Mouse (Mus musculus): ENCODE measurements at regions not wholly inside any gene's neighbourhood (a gene's known extent, or its start where the extent isn't known, plus 50 kb on each side); places are given as distances from the start of the nearest gene placed in this dataset.

DNA sequence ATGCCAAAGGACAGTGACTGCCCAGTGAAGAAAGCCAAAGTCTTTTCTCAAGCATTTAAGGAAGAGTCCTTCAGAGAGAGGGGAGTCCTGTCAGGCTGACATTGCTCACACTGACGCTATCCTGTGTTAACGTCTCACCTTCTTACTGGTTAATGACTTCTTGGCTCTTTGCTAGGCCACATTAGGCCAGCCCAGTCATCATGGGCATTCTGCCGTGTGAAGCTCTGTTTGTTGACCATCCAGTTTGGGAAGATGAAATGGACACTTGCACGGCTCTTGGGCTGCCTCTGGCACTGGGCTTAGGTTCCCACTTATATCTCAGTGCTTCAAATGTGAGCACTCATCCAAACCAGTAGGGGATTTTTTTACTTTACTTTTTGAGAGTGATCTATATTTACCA lies 196.5 kb downstream of the Dact1 start:
- H3K4me3 ChIP-seq (ENCODE audit: low read depth, low read length), result no peak overlapping the region
- H3K36me3 ChIP-seq (ENCODE audit: control insufficient read depth, insufficient read depth, low read length), result no peaks in the 10 kb centered on the region
- H3K27ac ChIP-seq (ENCODE audit: insufficient read depth, low read depth, low read length), result no peak overlapping the region
- TF ChIP-seq CTCF (IDR thresholded peaks at IDR 0.05; ENCODE audit: extremely low read depth, insufficient read length, insufficient replicate concordance, low read depth, low read length) (no peak), POLR2A (IDR thresholded peaks at IDR 0.05; ENCODE audit: low read depth, low read length) (no peak)
- 65% methylated on average over 4 of the region's 4 CpGs for WGBS
- H3K4me1 ChIP-seq (ENCODE audit: control insufficient read depth, insufficient read depth, insufficient read length, low read length), result no peaks in the 10 kb centered on the region
- H3K27me3 ChIP-seq (ENCODE audit: control insufficient read depth, insufficient read depth, low read length), result no peaks in the 10 kb centered on the region

DNA sequence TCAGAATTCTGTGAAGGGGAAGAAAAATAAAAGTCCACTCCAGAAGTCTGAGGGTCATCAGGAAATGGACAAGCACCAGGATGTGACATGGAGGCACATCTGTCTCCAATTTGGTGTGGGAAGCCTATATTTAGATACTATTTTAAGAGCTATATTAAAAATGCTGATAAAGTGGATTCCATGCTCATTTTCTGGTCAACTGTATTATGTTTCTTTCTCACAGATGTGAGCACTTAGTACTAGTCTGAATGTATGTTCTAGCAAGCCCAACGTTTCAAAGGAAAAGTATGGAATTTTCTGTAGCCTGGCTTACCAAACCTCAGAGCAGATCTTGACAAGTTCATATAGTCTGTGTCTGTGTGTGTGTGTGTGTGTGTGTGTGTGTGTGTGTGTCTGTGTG lies 197.0 kb downstream of the Dact1 start:
- Histone ChIP-seq H3K36me3 (ENCODE audit: control insufficient read depth, insufficient read depth, low read length) (no peaks in the 10 kb centered on the region), H3K27ac (ENCODE audit: insufficient read depth, low read depth, low read length) (no peak overlapping the region), H3K4me1 (ENCODE audit: control insufficient read depth, insufficient read depth, insufficient read length, low read length) (no peaks in the 10 kb centered on the region), H3K27me3 (ENCODE audit: control insufficient read depth, insufficient read depth, low read length) (no peaks in the 10 kb centered on the region), H3K4me3 (ENCODE audit: low read depth, low read length) (no peak overlapping the region)
- WGBS, result 77% methylated on average over 1 of the region's 1 CpGs
- TF ChIP-seq CTCF (IDR thresholded peaks at IDR 0.05; ENCODE audit: extremely low read depth, insufficient read length, insufficient replicate concordance, low read depth, low read length) (no peak), POLR2A (IDR thresholded peaks at IDR 0.05; ENCODE audit: low read depth, low read length) (no peak)

DNA sequence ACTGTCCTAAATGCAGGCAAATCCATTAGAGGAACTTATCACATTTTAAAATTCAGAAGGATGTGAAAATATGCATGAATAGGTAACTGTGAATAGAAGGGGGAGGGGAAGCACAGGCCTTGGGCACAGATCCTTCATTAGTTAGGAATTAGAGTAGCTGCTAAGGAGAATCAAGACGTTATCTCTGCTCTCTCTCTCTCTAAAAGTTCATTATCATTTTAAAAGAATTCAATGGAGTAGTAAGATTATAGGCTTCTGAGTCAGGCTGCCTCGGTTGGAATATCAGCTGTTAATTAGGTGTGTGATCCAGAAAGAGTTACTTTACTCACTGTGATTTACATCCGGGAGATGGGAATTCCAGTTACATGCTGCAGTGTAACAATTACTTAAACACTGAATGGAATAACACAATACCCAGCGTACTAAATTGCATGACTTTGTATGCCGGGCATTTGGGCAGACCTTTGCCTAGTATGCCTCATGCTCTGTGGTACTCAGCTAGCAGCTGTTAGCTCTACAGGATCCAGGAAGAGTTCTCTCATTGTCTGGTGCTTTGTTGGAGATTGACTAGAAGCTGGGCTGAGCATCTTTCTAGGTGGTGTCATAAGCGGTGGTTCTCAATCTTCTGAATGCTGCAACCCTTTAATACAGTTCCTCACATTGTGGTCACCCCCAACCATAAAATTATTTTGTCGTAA lies 203.4 kb downstream of the Dact1 start:
- 76% methylated on average over 7 of the region's 7 CpGs for WGBS
- Histone ChIP-seq H3K4me3 (ENCODE audit: low read depth, low read length) (no peak overlapping the region), H3K4me1 (ENCODE audit: control insufficient read depth, insufficient read depth, insufficient read length, low read length) (no peaks in the 10 kb centered on the region), H3K27ac (ENCODE audit: insufficient read depth, low read depth, low read length) (no peak overlapping the region), H3K27me3 (ENCODE audit: control insufficient read depth, insufficient read depth, low read length) (no peaks in the 10 kb centered on the region), H3K36me3 (ENCODE audit: control insufficient read depth, insufficient read depth, low read length) (no peaks in the 10 kb centered on the region)
- TF ChIP-seq POLR2A (IDR thresholded peaks at IDR 0.05; ENCODE audit: low read depth, low read length), result no peak
- no peak for TF ChIP-seq CTCF (IDR thresholded peaks at IDR 0.05; ENCODE audit: extremely low read depth, insufficient read length, insufficient replicate concordance, low read depth, low read length)

DNA sequence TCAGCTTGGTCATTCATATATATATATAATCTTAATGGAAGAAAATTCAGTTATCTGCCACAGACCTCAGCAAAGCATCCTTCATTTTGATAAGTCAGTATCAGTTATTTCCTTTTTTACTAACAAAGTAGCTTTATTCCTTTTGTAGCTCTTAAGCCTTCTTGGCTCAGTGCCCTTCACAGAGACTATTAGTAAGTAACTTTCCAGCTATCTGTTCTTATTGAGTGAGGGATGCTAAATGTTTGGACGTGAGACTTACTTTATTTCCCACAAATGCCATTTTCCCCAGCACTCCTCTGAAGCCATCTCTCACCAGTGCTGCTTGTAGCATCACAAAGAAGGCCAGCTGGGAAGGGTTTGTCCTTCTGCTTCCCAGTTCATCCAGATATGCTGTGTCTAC lies 209.8 kb downstream of the Dact1 start:
- Histone ChIP-seq H3K36me3 (ENCODE audit: control insufficient read depth, insufficient read depth, low read length) (no peaks in the 10 kb centered on the region), H3K27me3 (ENCODE audit: control insufficient read depth, insufficient read depth, low read length) (no peaks in the 10 kb centered on the region), H3K4me3 (ENCODE audit: low read depth, low read length) (no peak overlapping the region), H3K27ac (ENCODE audit: insufficient read depth, low read depth, low read length) (no peak overlapping the region), H3K4me1 (ENCODE audit: control insufficient read depth, insufficient read depth, insufficient read length, low read length) (no peaks in the 10 kb centered on the region)
- 37% methylated on average over 1 of the region's 1 CpGs for WGBS
- TF ChIP-seq POLR2A (IDR thresholded peaks at IDR 0.05; ENCODE audit: low read depth, low read length) (no peak), CTCF (IDR thresholded peaks at IDR 0.05; ENCODE audit: extremely low read depth, insufficient read length, insufficient replicate concordance, low read depth, low read length) (no peak)

DNA sequence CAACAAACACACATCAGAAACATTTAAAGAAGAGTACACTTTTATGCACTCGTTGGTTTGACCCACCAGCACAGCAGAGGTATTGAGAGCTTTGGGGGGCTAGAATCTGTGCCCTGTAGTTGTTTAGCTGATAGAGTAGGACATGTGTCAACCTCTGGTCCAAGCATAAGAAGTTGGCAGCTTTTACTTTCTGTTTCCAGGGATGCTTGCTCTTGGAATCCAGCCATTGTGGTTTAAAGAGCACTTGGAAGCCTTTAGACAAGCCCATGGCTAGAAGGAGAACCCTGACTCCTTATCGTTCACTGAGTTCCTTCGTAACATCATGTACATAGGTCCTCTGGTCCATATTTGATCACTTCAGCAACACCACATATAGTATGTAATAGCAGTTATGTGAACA lies 212.3 kb downstream of the Dact1 start:
- no peak for TF ChIP-seq POLR2A (IDR thresholded peaks at IDR 0.05; ENCODE audit: low read depth, low read length)
- no peak for TF ChIP-seq CTCF (IDR thresholded peaks at IDR 0.05; ENCODE audit: extremely low read depth, insufficient read length, insufficient replicate concordance, low read depth, low read length)
- 58% methylated on average over 3 of the region's 3 CpGs for WGBS
- Histone ChIP-seq H3K36me3 (ENCODE audit: control insufficient read depth, insufficient read depth, low read length) (no peaks in the 10 kb centered on the region), H3K4me1 (ENCODE audit: control insufficient read depth, insufficient read depth, insufficient read length, low read length) (no peaks in the 10 kb centered on the region), H3K4me3 (ENCODE audit: low read depth, low read length) (no peak overlapping the region), H3K27me3 (ENCODE audit: control insufficient read depth, insufficient read depth, low read length) (no peaks in the 10 kb centered on the region), H3K27ac (ENCODE audit: insufficient read depth, low read depth, low read length) (no peak overlapping the region)

DNA sequence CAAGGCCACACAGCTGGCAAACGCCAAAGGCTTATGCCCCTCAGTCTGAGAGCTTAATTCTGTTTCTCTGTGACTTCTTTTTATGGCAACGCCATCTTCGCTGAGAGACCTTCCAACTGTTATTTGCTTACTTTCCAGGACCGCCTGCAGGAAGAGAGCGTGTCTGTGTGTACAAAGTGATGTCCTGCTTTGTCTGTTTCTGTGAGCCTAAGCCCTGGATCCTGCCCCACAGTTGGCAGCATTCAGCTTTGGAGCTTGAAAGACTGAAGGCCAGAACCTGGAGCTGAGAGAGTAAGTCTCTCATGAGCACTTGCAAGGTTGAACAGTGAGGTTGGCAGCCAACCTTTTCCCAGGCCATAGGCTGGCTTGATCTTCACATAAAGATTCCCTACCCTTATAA lies 212.8 kb downstream of the Dact1 start:
- H3K36me3 ChIP-seq (ENCODE audit: control insufficient read depth, insufficient read depth, low read length), result no peaks in the 10 kb centered on the region
- WGBS, result 46% methylated on average over 5 of the region's 5 CpGs
- H3K4me3 ChIP-seq (ENCODE audit: low read depth, low read length), result no peak overlapping the region
- TF ChIP-seq POLR2A (IDR thresholded peaks at IDR 0.05; ENCODE audit: low read depth, low read length) (no peak), CTCF (IDR thresholded peaks at IDR 0.05; ENCODE audit: extremely low read depth, insufficient read length, insufficient replicate concordance, low read depth, low read length) (no peak)
- H3K27ac ChIP-seq (ENCODE audit: insufficient read depth, low read depth, low read length), result peak overlapping the region; percentile 5; the same call in 1 of the 2 replicates
- no peaks in the 10 kb centered on the region for H3K27me3 ChIP-seq (ENCODE audit: control insufficient read depth, insufficient read depth, low read length)
- H3K4me1 ChIP-seq (ENCODE audit: control insufficient read depth, insufficient read depth, insufficient read length, low read length), result no peaks in the 10 kb centered on the region

DNA sequence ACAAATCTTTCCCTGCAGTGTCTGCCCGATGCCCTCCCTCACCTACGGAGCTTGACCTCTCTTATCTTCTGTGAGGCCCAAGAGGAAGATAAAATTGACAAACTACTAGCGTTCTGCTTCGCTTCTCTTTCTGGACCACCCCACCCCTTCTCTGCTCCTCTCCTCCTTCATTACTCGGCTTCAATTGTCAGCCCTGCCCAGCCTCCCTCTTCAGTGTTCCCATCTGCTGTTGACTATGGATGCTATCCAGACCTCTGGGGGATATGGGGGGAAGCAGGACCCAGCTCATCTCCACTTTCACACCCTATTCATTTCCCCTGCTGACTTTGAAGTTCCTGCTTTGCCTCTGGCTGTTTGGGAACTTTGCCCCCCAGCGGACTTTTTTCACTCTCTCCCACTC lies 214.5 kb downstream of the Dact1 start:
- Histone ChIP-seq H3K4me3 (ENCODE audit: low read depth, low read length) (no peak overlapping the region), H3K4me1 (ENCODE audit: control insufficient read depth, insufficient read depth, insufficient read length, low read length) (no peaks in the 10 kb centered on the region), H3K27ac (ENCODE audit: insufficient read depth, low read depth, low read length) (no peak overlapping the region), H3K36me3 (ENCODE audit: control insufficient read depth, insufficient read depth, low read length) (no peaks in the 10 kb centered on the region), H3K27me3 (ENCODE audit: control insufficient read depth, insufficient read depth, low read length) (no peaks in the 10 kb centered on the region)
- 40% methylated on average over 6 of the region's 6 CpGs for WGBS
- no peak for TF ChIP-seq CTCF (IDR thresholded peaks at IDR 0.05; ENCODE audit: extremely low read depth, insufficient read length, insufficient replicate concordance, low read depth, low read length)
- no peak for TF ChIP-seq POLR2A (IDR thresholded peaks at IDR 0.05; ENCODE audit: low read depth, low read length)

Data from small intestine, adult 2 months (tissue).